Mouse (Mus musculus) neural tube, embryonic 10.5 days (tissue): Measurements from ENCODE around the gene Tsga13.

ENCODE experiments used
- DNase-seq: peaks from one replicate; pipeline ENCODE4 v3.0.0-alpha.2; 2017; ENCODE audit warnings: low spot score; ENCODE audit errors: extremely low spot score

Gene Tsga13

GRCm38 (mm10) chr6:30865031-30865678 is 50.2 kb downstream of the Tsga13 start:
- DNase-seq, result no peak

GRCm38 (mm10) chr6:30855956-30856355 is 59.4 kb downstream of the Tsga13 start:
- DNase-seq, result no peak

GRCm38 (mm10) chr6:30855205-30855604 is 60.2 kb downstream of the Tsga13 start:
- no peak for DNase-seq

- DNase-seq, result no peak
Measured at GRCm38 (mm10) chr6:30849818-30850217, 65.6 kb downstream of the Tsga13 start.
